Mouse (Mus musculus) frontal cortex, adult 2 months (tissue): ENCODE measurements at regions not wholly inside any gene's neighbourhood (a gene's known extent, or its start where the extent isn't known, plus 50 kb on each side); places are given as distances from the start of the nearest gene placed in this dataset.

ENCODE experiments used
- DNase-seq, 2 experiments: peaks; one replicate each; pipeline ENCODE4 v3.0.0; 2022; ENCODE audit warnings: low spot score in 1 of 2; ENCODE audit errors: extremely low spot score in 1 of 2

- DNase-seq = no peak
These were observed 69.3 kb upstream of the Rprm start for GRCm38 (mm10) chr2:54154501-54155183.

- no peak for DNase-seq
These were observed 73.6 kb upstream of the Rprm start for GRCm38 (mm10) chr2:54158689-54159630.

GRCm38 (mm10) chr2:54177549-54177948 is 92.2 kb upstream of the Rprm start:
- DNase-seq = no peak

GRCm38 (mm10) chr2:54190828-54191227 is 105.5 kb upstream of the Rprm start:
- no peak for DNase-seq

- no peak for DNase-seq
These were observed 113.0 kb upstream of the Rprm start for GRCm38 (mm10) chr2:54198343-54198742.

GRCm38 (mm10) chr2:54215597-54215996 is 130.2 kb upstream of the Rprm start:
- no peak for DNase-seq

GRCm38 (mm10) chr2:54228613-54229012 is 143.3 kb upstream of the Rprm start:
- DNase-seq = no peak

GRCm38 (mm10) chr2:54229016-54229415 is 143.7 kb upstream of the Rprm start:
- peak in 1 of 2 experiments; percentile 15 for DNase-seq

GRCm38 (mm10) chr2:54236760-54237159 is 151.4 kb upstream of the Rprm start:
- DNase-seq = no peak

- no peak for DNase-seq
These were observed 151.8 kb upstream of the Rprm start for GRCm38 (mm10) chr2:54237192-54237591.

- DNase-seq = peak in 1 of 2 experiments; percentile 2
These were observed 171.2 kb upstream of the Galnt13 start for GRCm38 (mm10) chr2:54264773-54265452.

- no peak for DNase-seq
These were observed 170.7 kb upstream of the Galnt13 start for GRCm38 (mm10) chr2:54265453-54265823.

GRCm38 (mm10) chr2:54281966-54282365 is 154.2 kb upstream of the Galnt13 start:
- no peak for DNase-seq

- no peak for DNase-seq
These were observed 152.2 kb upstream of the Galnt13 start for GRCm38 (mm10) chr2:54283876-54284275.

- no peak for DNase-seq
These were observed 130.6 kb upstream of the Galnt13 start for GRCm38 (mm10) chr2:54305473-54305872.

GRCm38 (mm10) chr2:54318559-54318958 is 117.6 kb upstream of the Galnt13 start:
- no peak for DNase-seq

GRCm38 (mm10) chr2:54366963-54367362 is 69.2 kb upstream of the Galnt13 start:
- no peak for DNase-seq

- peak in 1 of 2 experiments; percentile 26 for DNase-seq
These were observed 56.8 kb upstream of the Galnt13 start for GRCm38 (mm10) chr2:54379279-54379678.
